Mouse (Mus musculus): ENCODE data around the gene Slain1. TPM values are rescaled to one million over a fixed set of nuclear protein-coding genes. Genes with fewer than 3 reads are reported as not detected.

Gene Slain1
- polyA plus RNA-seq, 1 experiment from 2014 or later, result 17.1 TPM

Small RNA genes lying within 50 kb of the gene (microRNA-seq; reads per million reads assigned to microRNA genes)
- not detected for gene Gm22877 (ENCODE audit: insufficient number of aligned reads)

Other genes starting within 250 kb of the Slain1 start
- 0.47 and 0.91 TPM in 2 replicates for gene Scel, start 136.9 kb upstream of the Slain1 start, polyA plus RNA-seq (2014; fragmentation: Nextera tagmentation; extraction: Ambion mirVana)
- 56.1 and 58.3 TPM in 2 replicates for gene Ednrb, start 194.2 kb downstream of the Slain1 start, polyA plus RNA-seq (2014; fragmentation: Nextera tagmentation; extraction: Ambion mirVana)

Data from forebrain, embryonic 11.5 days (tissue).